Comparison of ENCODE assay signal across 1 mouse cellular context in the genomic region with DNA sequence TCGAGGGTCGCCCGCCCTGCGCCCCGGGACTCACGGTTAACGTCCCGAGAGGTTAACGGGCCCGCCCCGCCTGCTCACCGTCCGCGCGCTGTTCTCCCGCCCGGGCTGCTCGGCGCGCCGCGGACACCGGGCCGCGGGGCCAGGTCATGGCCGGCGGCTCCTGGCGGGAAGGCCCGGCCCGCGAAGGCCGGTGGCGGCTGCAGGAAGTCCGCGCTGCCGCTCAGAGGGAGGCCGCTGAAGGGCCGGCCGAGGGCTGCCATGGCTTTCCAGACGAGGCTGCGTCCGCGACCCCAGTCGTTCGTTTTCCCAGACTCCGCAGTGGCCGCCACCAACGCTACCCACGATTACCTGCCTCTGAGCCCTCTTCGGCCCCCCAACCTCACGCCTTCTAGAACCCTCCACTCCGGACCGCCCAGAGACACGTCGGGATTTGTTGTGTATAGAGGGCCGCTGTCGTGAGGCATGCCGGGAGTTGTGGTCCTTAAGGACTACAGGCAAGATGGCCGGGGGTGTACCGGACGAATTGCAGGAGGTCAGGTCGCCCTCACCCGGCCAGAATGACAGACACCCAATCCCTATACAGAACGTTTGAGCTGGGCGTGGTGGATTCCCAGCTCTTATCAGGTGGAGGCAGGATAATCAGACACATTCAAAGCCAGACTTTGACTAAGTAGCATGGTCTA.
TF ChIP-seq lines count a peak whose summit lies in the region.

A gene (minus strand): TSS at position 389 of the 683 bp plus-strand sequence.

TF ChIP-seq in CH12.LX, 34 proteins besides CTCF, POLR2A, EP300 and RAD21 (continued from another document):
- no peak; the same call in 1 of the 2 replicates for TF ChIP-seq POLR2AphosphoS2 (IDR thresholded peaks at IDR 0.05; ENCODE audit: low read depth, low read length)
- TF ChIP-seq ZMIZ1 (IDR thresholded peaks at IDR 0.05; ENCODE audit: low read depth, low read length) = peak; percentile 55; the same call in 1 of the 2 replicates
- peak; percentile 63 for TF ChIP-seq NELFE (IDR thresholded peaks at IDR 0.05; ENCODE audit: low read depth, low read length)
- peak; percentile 68 for TF ChIP-seq NRF1 (IDR thresholded peaks at IDR 0.05; ENCODE audit: low read depth, low read length)
- TF ChIP-seq TBP (conservative IDR thresholded peaks at IDR 0.05; ENCODE audit: low read depth, low read length) = peak; percentile 82
- peak; percentile 63 for TF ChIP-seq ELF1 (IDR thresholded peaks at IDR 0.05; ENCODE audit: low read depth, low read length)
- 0 out of 2 replicates have a peak, but pooled peaks have one; percentile 22 for TF ChIP-seq IRF4 (IDR thresholded peaks at IDR 0.05; ENCODE audit: low read depth, low read length)
- TF ChIP-seq E2F4 (IDR thresholded peaks at IDR 0.05; ENCODE audit: insufficient replicate concordance, low read depth, low read length) = no peak
- no peak for TF ChIP-seq JUN (IDR thresholded peaks at IDR 0.05; ENCODE audit: insufficient read depth, low read depth, low read length)
- TF ChIP-seq CHD2 (IDR thresholded peaks at IDR 0.05; ENCODE audit: low read length) = no peak
- peak; percentile 93; the same call in 1 of the 2 replicates for TF ChIP-seq MXI1 (IDR thresholded peaks at IDR 0.05; ENCODE audit: low read depth, low read length)
- TF ChIP-seq MYC (IDR thresholded peaks at IDR 0.05; ENCODE audit: low read depth, low read length) = peak; percentile 61; the same call in 1 of the 2 replicates
- TF ChIP-seq GABPA (IDR thresholded peaks at IDR 0.05; ENCODE audit: insufficient replicate concordance, low read depth, low read length) = peak; percentile 47; the same call in 1 of the 2 replicates
- peak; percentile 98 for TF ChIP-seq UBTF (IDR thresholded peaks at IDR 0.05; ENCODE audit: low read depth, low read length)
- no peak for TF ChIP-seq ETS1 (conservative IDR thresholded peaks at IDR 0.05; ENCODE audit: low read depth, low read length)
- TF ChIP-seq USF2 (conservative IDR thresholded peaks at IDR 0.05; ENCODE audit: low read depth, low read length) = no peak
- peak; percentile 95; the same call in 1 of the 2 replicates for TF ChIP-seq KAT2A (IDR thresholded peaks at IDR 0.05; ENCODE audit: insufficient replicate concordance, low read length)
- TF ChIP-seq RCOR1 (conservative IDR thresholded peaks at IDR 0.05; ENCODE audit: low read depth, low read length) = no peak
- no peak for TF ChIP-seq ZNF384 (IDR thresholded peaks at IDR 0.05; ENCODE audit: low read depth, low read length)
- TF ChIP-seq USF1 (IDR thresholded peaks at IDR 0.05; ENCODE audit: low read depth, low read length) = no peak
- peak; percentile 89 for TF ChIP-seq SIN3A (IDR thresholded peaks at IDR 0.05; ENCODE audit: low read length)
- TF ChIP-seq CHD1 (IDR thresholded peaks at IDR 0.05; ENCODE audit: low read depth, low read length) = no peak
- no peak for TF ChIP-seq ZKSCAN1 (IDR thresholded peaks at IDR 0.05; ENCODE audit: borderline replicate concordance, low read depth, low read length)
- TF ChIP-seq JUND (conservative IDR thresholded peaks at IDR 0.05; ENCODE audit: low read depth, low read length) = no peak
- TF ChIP-seq MAZ (IDR thresholded peaks at IDR 0.05; ENCODE audit: low read depth, low read length) = 0 out of 2 replicates have a peak, but pooled peaks have one; percentile 61
- TF ChIP-seq BHLHE40 (IDR thresholded peaks at IDR 0.05; ENCODE audit: low read depth, low read length) = no peak
- TF ChIP-seq SMC3 (IDR thresholded peaks at IDR 0.05; ENCODE audit: low read depth, low read length) = peak; percentile 39
- no peak for TF ChIP-seq ZC3H11A (IDR thresholded peaks at IDR 0.05; ENCODE audit: low read depth, low read length)
- TF ChIP-seq HCFC1 (IDR thresholded peaks at IDR 0.05; ENCODE audit: low read depth, low read length) = peak; percentile 99
- TF ChIP-seq TCF12 (IDR thresholded peaks at IDR 0.05; ENCODE audit: low read depth, low read length) = peak; percentile 79
- TF ChIP-seq PAX5 (IDR thresholded peaks at IDR 0.05; ENCODE audit: low read length) = no peak
- TF ChIP-seq MEF2A (IDR thresholded peaks at IDR 0.05; ENCODE audit: borderline replicate concordance, low read depth, low read length) = peak; percentile 1; the same call in 1 of the 2 replicates
